Mouse (Mus musculus) lung, postnatal 0 days (tissue): ENCODE results near the gene Tubg1. TPM values are rescaled to one million over a fixed set of nuclear protein-coding genes. Genes with fewer than 3 reads are reported as not detected.
"Not testable (repeated sequence)": the region's sequence is repeated elsewhere in the genome, so short reads cannot be mapped to it uniquely, and the experiment has no call there.

Source experiments
- ATAC-seq: fragments of 200-750 bp; cut with Nextera tagmentation; 2 replicates; pipeline ENCODE4 v1.8.0; 2017; ENCODE audit warnings: moderate library complexity
- DNase-seq: peaks from one replicate; pipeline ENCODE4 v3.0.0-alpha.2; 2016; ENCODE audit warnings: low spot score
- H3K27ac ChIP-seq: fragments of 300-500 bp; sonication (generic); 2 replicates; pipeline ENCODE4 v1.5.1; 2014; ENCODE audit warnings: antibody characterized with exemption, mild to moderate bottlenecking, low read length, mixed read lengths
- H3K27me3 ChIP-seq: fragments of 300-500 bp; sonication (generic); replicated peaks from 2 replicates; pipeline ENCODE4 v1.6.1; 2014; ENCODE audit warnings: low read length, mixed read lengths; ENCODE audit not compliant: insufficient read depth
- H3K36me3 ChIP-seq: fragments of 300-500 bp; sonication (generic); 2 replicates; pipeline ENCODE4 v1.6.1; 2014; ENCODE audit warnings: low read length, mixed read lengths; ENCODE audit not compliant: insufficient read depth
- H3K4me1 ChIP-seq: fragments of 300-500 bp; sonication (generic); 2 replicates; pipeline ENCODE4 v1.6.1; 2014; ENCODE audit warnings: antibody characterized with exemption, low read depth, low read length, mixed read lengths; ENCODE audit not compliant: insufficient read depth
- H3K4me2 ChIP-seq: fragments of 300-500 bp; sonication (generic); replicated peaks from 2 replicates; pipeline ENCODE4 v1.6.1; 2014; ENCODE audit warnings: low read depth, mild to moderate bottlenecking, low read length, moderate library complexity, mixed read lengths
- H3K4me3 ChIP-seq: fragments of 300-500 bp; sonication (generic); 2 replicates; pipeline ENCODE4 v1.5.1; 2014; ENCODE audit warnings: low read depth, low read length
- H3K9ac ChIP-seq: fragments of 300-500 bp; sonication (generic); replicated peaks from 2 replicates; pipeline ENCODE4 v1.6.1; 2014; ENCODE audit warnings: low read depth, mild to moderate bottlenecking
- H3K9me3 ChIP-seq: fragments of 300-500 bp; sonication (generic); 2 replicates; pipeline ENCODE4 v1.6.1; 2016; ENCODE audit warnings: low read length, mixed read lengths
- CTCF ChIP-seq: IDR thresholded peaks from 2 replicates; pipeline ENCODE4 v1.5.1; 2016; ENCODE audit warnings: antibody characterized with exemption, mild to moderate bottlenecking
- EP300 ChIP-seq: IDR thresholded peaks from 2 replicates; pipeline ENCODE4 v1.6.1; 2016; ENCODE audit warnings: antibody characterized with exemption, mild to moderate bottlenecking, control low read depth
- WGBS: fragments of 180-500 bp; shearing (Covaris S2); extraction: QIAGEN DNeasy Blood & Tissue Kit; methylation state at CpG from one replicate; pipeline ENCODE4 v1.1.7; 2014; 5-methylcytosine and 5-hydroxymethylcytosine counted together
- polyA plus RNA-seq: library from polyadenylated mRNA; unstranded; fragments of >200 nt; fragmentation: Nextera tagmentation; extraction: Ambion mirVana; gene quantifications from 2 replicates; pipeline ENCODE4 v1.2.1, GENCODE M21; 2015

Gene Tubg1
- polyA plus RNA-seq, 1 experiment from 2014 or later: 25.8 TPM

GRCm38 (mm10) chr11:101112186-101112585, 7.6 kb upstream of the Tubg1 start:
- Histone ChIP-seq H3K9me3 (no peaks in the 10 kb centered on the region), H3K4me2 (no peak overlapping the region), H3K4me3 (no peak overlapping the region), H3K36me3 (peaks cover 7% of the 10 kb centered on the region; the same call in 1 of the 2 replicates), H3K27me3 (no peaks in the 10 kb centered on the region), H3K27ac (no peak overlapping the region), H3K9ac (no peak overlapping the region), H3K4me1 (no peaks in the 10 kb centered on the region)
- WGBS: 90% methylated on average over 3 of the region's 3 CpGs
- TF ChIP-seq EP300: no peak
- TF ChIP-seq CTCF: no peak
- DNase-seq (no peak), ATAC-seq (no peak)

GRCm38 (mm10) chr11:101115564-101115963, 4.2 kb upstream of the Tubg1 start:
- ATAC-seq (no peak), DNase-seq (peak; percentile 11)
- WGBS: 79% methylated on average over 2 of the region's 2 CpGs
- peaks cover 12% of the 10 kb centered on the region; the same call in 1 of the 2 replicates for H3K4me1 ChIP-seq
- no peaks in the 10 kb centered on the region for H3K27me3 ChIP-seq
- no peak overlapping the region for H3K4me2 ChIP-seq
- H3K4me3 ChIP-seq: no peak overlapping the region
- no peak overlapping the region for H3K9ac ChIP-seq
- TF ChIP-seq EP300: no peak
- TF ChIP-seq CTCF: no peak
- no peak overlapping the region for H3K27ac ChIP-seq
- H3K36me3 ChIP-seq: no peaks in the 10 kb centered on the region
- H3K9me3 ChIP-seq: no peaks in the 10 kb centered on the region

GRCm38 (mm10) chr11:101118105-101118504, 1.6 kb upstream of the Tubg1 start:
- WGBS: 12% methylated on average over 4 of the region's 4 CpGs
- DNase-seq (peak; percentile 39), ATAC-seq (no peak)
- H3K4me1 ChIP-seq: peaks cover 16% of the 10 kb centered on the region; the same call in 1 of the 2 replicates
- H3K36me3 ChIP-seq: no peaks in the 10 kb centered on the region
- peak overlapping the region; percentile 89; the same call in 1 of the 2 replicates for H3K27ac ChIP-seq
- H3K4me3 ChIP-seq: no peak overlapping the region
- peak overlapping the region; percentile 88; the same call in 1 of the 2 replicates for H3K9ac ChIP-seq
- no peaks in the 10 kb centered on the region for H3K27me3 ChIP-seq
- H3K9me3 ChIP-seq: no peaks in the 10 kb centered on the region
- TF ChIP-seq EP300 (0 out of 2 replicates have a peak, but pooled peaks have one; percentile 5), CTCF (no peak)
- H3K4me2 ChIP-seq: peak overlapping the region; percentile 86

GRCm38 (mm10) chr11:101119131-101119760, 492 bp upstream of the Tubg1 start:
- peaks cover 16% of the 10 kb centered on the region; the same call in 1 of the 2 replicates for H3K4me1 ChIP-seq
- WGBS: 1% methylated on average over 36 of the region's 39 CpGs
- no peak for TF ChIP-seq EP300
- TF ChIP-seq CTCF: peak; percentile 64
- peak overlapping the region; percentile 80 for H3K4me3 ChIP-seq
- H3K9ac ChIP-seq: peak overlapping the region; percentile 88
- DNase-seq: peak; percentile 24
- H3K9me3 ChIP-seq: no peaks in the 10 kb centered on the region
- no peaks in the 10 kb centered on the region for H3K36me3 ChIP-seq
- H3K27ac ChIP-seq: peak overlapping the region; percentile 89
- ATAC-seq: peak; percentile 74
- peak overlapping the region; percentile 86 for H3K4me2 ChIP-seq
- H3K27me3 ChIP-seq: no peaks in the 10 kb centered on the region

GRCm38 (mm10) chr11:101120545-101121188, 929 bp downstream of the Tubg1 start:
- Histone ChIP-seq H3K4me2 (peak overlapping the region; percentile 87), H3K27ac (peak overlapping the region; percentile 75), H3K27me3 (no peaks in the 10 kb centered on the region), H3K4me1 (peaks cover 16% of the 10 kb centered on the region; the same call in 1 of the 2 replicates), H3K9me3 (no peaks in the 10 kb centered on the region), H3K4me3 (peak overlapping the region; percentile 80), H3K9ac (peak overlapping the region; percentile 37), H3K36me3 (no peaks in the 10 kb centered on the region)
- 13% methylated on average over 19 of the region's 19 CpGs for WGBS
- TF ChIP-seq EP300 (no peak), CTCF (no peak)
- no peak for DNase-seq
- no peak for ATAC-seq

GRCm38 (mm10) chr11:101124494-101124893, 4.8 kb downstream of the Tubg1 start:
- 89% methylated on average over 8 of the region's 8 CpGs for WGBS
- not testable (repeated sequence) for H3K27me3 ChIP-seq, H3K4me3 ChIP-seq, ATAC-seq, DNase-seq, H3K9ac ChIP-seq, H3K9me3 ChIP-seq, H3K27ac ChIP-seq, H3K4me1 ChIP-seq, H3K36me3 ChIP-seq, H3K4me2 ChIP-seq

GRCm38 (mm10) chr11:101125008-101125407, 5.3 kb downstream of the Tubg1 start:
- H3K9me3 ChIP-seq, H3K27ac ChIP-seq, H3K27me3 ChIP-seq, DNase-seq, H3K4me1 ChIP-seq, H3K36me3 ChIP-seq, H3K4me3 ChIP-seq, H3K9ac ChIP-seq, ATAC-seq, H3K4me2 ChIP-seq: not testable (repeated sequence)
- WGBS: 97% methylated on average over 5 of the region's 9 CpGs
